Mouse (Mus musculus) adrenal gland (tissue): ENCODE measurements at regions not wholly inside any gene's neighbourhood (a gene's known extent, or its start where the extent isn't known, plus 50 kb on each side); places are given as distances from the start of the nearest gene placed in this dataset.

Experiments
- intact Hi-C: fragments of 180-260 bp; cut with DNase I; formaldehyde crosslinking; loops from one replicate; pipeline ENCODE4 v1.15.1; 2025

- intact Hi-C loops = no loop called here
Measured at GRCm38 (mm10) chr10:96955036-96955775, 338.4 kb downstream of the Btg1 start.

GRCm38 (mm10) chr10:96955776-96956448 lies 339.1 kb downstream of the Btg1 start:
- intact Hi-C loops = no loop called here

GRCm38 (mm10) chr10:96956449-96956834 lies 339.6 kb downstream of the Btg1 start:
- intact Hi-C loops = no loop called here

GRCm38 (mm10) chr10:96957019-96957418 lies 340.2 kb downstream of the Btg1 start:
- intact Hi-C loops = no loop called here

- intact Hi-C loops = no loop called here
Measured at GRCm38 (mm10) chr10:96969825-96970224, 353.0 kb downstream of the Btg1 start.

GRCm38 (mm10) chr10:96970737-96971136 lies 353.9 kb downstream of the Btg1 start:
- intact Hi-C loops = no loop called here

GRCm38 (mm10) chr10:96971810-96972209 lies 355.0 kb downstream of the Btg1 start:
- intact Hi-C loops = no loop called here

GRCm38 (mm10) chr10:96974326-96974977 lies 357.6 kb downstream of the Btg1 start:
- intact Hi-C loops = no loop called here

GRCm38 (mm10) chr10:96976691-96977090 lies 359.9 kb downstream of the Btg1 start:
- intact Hi-C loops = no loop called here

GRCm38 (mm10) chr10:96980494-96980831 lies 363.7 kb downstream of the Btg1 start:
- intact Hi-C loops = no loop called here

GRCm38 (mm10) chr10:96980832-96981515 lies 364.2 kb downstream of the Btg1 start:
- intact Hi-C loops = no loop called here

- intact Hi-C loops = no loop called here
Measured at GRCm38 (mm10) chr10:96981516-96981869, 364.7 kb downstream of the Btg1 start.

GRCm38 (mm10) chr10:97000871-97001270 lies 384.1 kb downstream of the Btg1 start:
- intact Hi-C loops = no loop called here

GRCm38 (mm10) chr10:97008873-97009272 lies 392.1 kb downstream of the Btg1 start:
- intact Hi-C loops = no loop called here

GRCm38 (mm10) chr10:97009859-97010258 lies 393.1 kb downstream of the Btg1 start:
- intact Hi-C loops = no loop called here

GRCm38 (mm10) chr10:97018641-97019040 lies 401.8 kb downstream of the Btg1 start:
- intact Hi-C loops = no loop called here

- intact Hi-C loops = no loop called here
Measured at GRCm38 (mm10) chr10:97028776-97029175, 412.0 kb downstream of the Btg1 start.

GRCm38 (mm10) chr10:97030996-97031395 lies 414.2 kb downstream of the Btg1 start:
- intact Hi-C loops = no loop called here

GRCm38 (mm10) chr10:97035371-97035786 lies 418.6 kb downstream of the Btg1 start:
- intact Hi-C loops = no loop called here

GRCm38 (mm10) chr10:97038025-97038424 lies 421.2 kb downstream of the Btg1 start:
- intact Hi-C loops = no loop called here

GRCm38 (mm10) chr10:97047566-97047965 lies 430.8 kb downstream of the Btg1 start:
- intact Hi-C loops = no loop called here

- intact Hi-C loops = no loop called here
Measured at GRCm38 (mm10) chr10:97047996-97048395, 431.2 kb downstream of the Btg1 start.
